Mouse (Mus musculus) forebrain, embryonic 16.5 days (tissue): ENCODE measurements around the gene Gm11236. TPM values are rescaled to one million over a fixed set of nuclear protein-coding genes. Genes with fewer than 3 reads are reported as not detected.
A peak's percentile ranks its signal among the peaks of the same experiment; 100 is the strongest.
"Not testable (repeated sequence)": the region's sequence is repeated elsewhere in the genome, so short reads cannot be mapped to it uniquely, and the experiment has no call there.

ENCODE experiments used
- ATAC-seq: fragments of 200-750 bp; cut with Nextera tagmentation; 2 replicates; pipeline ENCODE4 v1.8.0; 2017; ENCODE audit warnings: mild to moderate bottlenecking, moderate library complexity
- H3K27ac ChIP-seq: fragments of 300-500 bp; sonication (generic); 2 replicates; pipeline ENCODE4 v1.5.1; 2014; ENCODE audit warnings: low read length, control low read depth
- H3K27me3 ChIP-seq: fragments of 300-500 bp; sonication (generic); replicated peaks from 2 replicates; pipeline ENCODE4 v1.6.1; 2014; ENCODE audit warnings: low read length; ENCODE audit not compliant: control insufficient read depth, insufficient read depth
- H3K36me3 ChIP-seq: fragments of 300-500 bp; sonication (generic); 2 replicates; pipeline ENCODE4 v1.6.1; 2014; ENCODE audit not compliant: control insufficient read depth, insufficient read depth
- H3K4me1 ChIP-seq: fragments of 300-500 bp; sonication (generic); replicated peaks from 2 replicates; pipeline ENCODE4 v1.6.1; 2014; ENCODE audit warnings: low read length; ENCODE audit not compliant: control insufficient read depth, insufficient read depth
- H3K4me2 ChIP-seq: fragments of 300-500 bp; sonication (generic); 2 replicates; pipeline ENCODE4 v1.6.1; 2014; ENCODE audit warnings: mild to moderate bottlenecking, low read length, control low read depth
- H3K4me3 ChIP-seq: fragments of 300-500 bp; sonication (generic); replicated peaks from 2 replicates; pipeline ENCODE4 v1.5.1; 2014; ENCODE audit warnings: mild to moderate bottlenecking, low read length, control low read depth
- H3K9ac ChIP-seq: fragments of 300-500 bp; sonication (generic); replicated peaks from 2 replicates; pipeline ENCODE4 v1.6.1; 2014; ENCODE audit warnings: low read depth, low read length, control low read depth
- H3K9me3 ChIP-seq: fragments of 300-500 bp; sonication (generic); 2 replicates; pipeline ENCODE4 v1.6.1; 2016; ENCODE audit warnings: low read length; ENCODE audit not compliant: control insufficient read depth
- WGBS: fragments of 180-500 bp; shearing (Covaris S2); extraction: QIAGEN DNeasy Blood & Tissue Kit; methylation state at CpG from one replicate; pipeline ENCODE4 v1.1.7; 2014; 5-methylcytosine and 5-hydroxymethylcytosine counted together
- polyA plus RNA-seq: library from polyadenylated mRNA; unstranded; fragments of >200 nt; fragmentation: Nextera tagmentation; extraction: Ambion mirVana; gene quantifications from 2 replicates; pipeline ENCODE4 v1.2.1, GENCODE M21; 2015

Gm11236 gene
- polyA plus RNA-seq, result not detected in 2 replicates

DNA sequence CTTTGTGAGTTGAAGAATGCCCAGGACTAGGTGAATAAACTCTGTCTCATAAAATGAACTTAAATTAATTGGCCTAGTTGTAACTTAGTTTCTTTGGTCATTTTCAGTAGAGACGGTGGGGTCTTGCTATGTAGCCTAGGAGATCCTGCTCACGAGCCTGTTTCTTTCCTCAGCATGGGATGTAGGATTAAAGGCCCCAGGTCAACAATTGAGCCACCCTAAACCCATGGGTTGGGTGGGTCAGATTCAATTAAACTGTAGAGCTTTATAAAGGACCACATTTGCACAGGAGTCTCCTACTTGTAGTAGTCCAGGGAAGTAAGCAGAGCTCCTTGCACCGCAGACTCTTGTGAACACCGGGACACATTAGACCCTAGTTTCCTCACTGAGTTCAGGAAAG, at the start of gene Gm11236:
Gm11236 (plus strand) TSS at position 301 of the 400 bp plus-strand sequence.
- not testable (repeated sequence) for H3K4me2 ChIP-seq, H3K9ac ChIP-seq, H3K27me3 ChIP-seq, H3K27ac ChIP-seq, H3K4me3 ChIP-seq, H3K36me3 ChIP-seq, H3K9me3 ChIP-seq, H3K4me1 ChIP-seq, ATAC-seq
- no CpG with 5 or more reads among the region's 4 CpGs for WGBS

DNA sequence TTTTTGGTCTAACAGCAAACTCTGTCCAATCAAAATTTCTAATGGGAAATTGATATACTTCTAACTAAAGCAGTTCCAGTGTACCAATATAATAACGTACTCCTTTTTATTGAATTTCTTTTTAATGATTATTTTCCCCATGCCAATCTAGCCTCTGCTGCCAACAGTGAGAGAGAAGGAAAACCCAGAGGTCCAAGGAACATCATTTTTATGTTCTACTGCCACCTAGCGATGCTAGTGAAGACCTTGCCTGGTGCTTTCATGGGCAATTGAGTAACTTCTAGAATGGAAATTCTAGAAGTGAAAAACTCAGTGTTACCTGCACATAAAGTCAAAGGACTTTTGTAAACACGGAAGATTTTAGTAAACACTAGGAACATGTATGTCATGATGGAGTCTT, 38.7 kb upstream of the Gm11236 start:
- WGBS, result 4% methylated on average over 3 of the region's 3 CpGs
- Histone ChIP-seq H3K36me3 (no peaks in the 10 kb centered on the region), H3K27ac (no peak overlapping the region), H3K27me3 (no peaks in the 10 kb centered on the region), H3K4me3 (no peak overlapping the region), H3K4me2 (no peak overlapping the region), H3K9ac (no peak overlapping the region), H3K4me1 (no peaks in the 10 kb centered on the region), H3K9me3 (no peaks in the 10 kb centered on the region)
- peak; percentile 93 for ATAC-seq

DNA sequence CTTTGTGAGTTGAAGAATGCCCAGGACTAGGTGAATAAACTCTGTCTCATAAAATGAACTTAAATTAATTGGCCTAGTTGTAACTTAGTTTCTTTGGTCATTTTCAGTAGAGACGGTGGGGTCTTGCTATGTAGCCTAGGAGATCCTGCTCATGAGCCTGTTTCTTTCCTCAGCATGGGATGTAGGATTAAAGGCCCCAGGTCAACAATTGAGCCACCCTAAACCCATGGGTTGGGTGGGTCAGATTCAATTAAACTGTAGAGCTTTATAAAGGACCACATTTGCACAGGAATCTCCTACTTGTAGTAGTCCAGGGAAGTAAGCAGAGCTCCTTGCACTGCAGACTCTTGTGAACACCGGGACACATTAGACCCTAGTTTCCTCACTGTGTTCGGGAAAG, 30.3 kb upstream of the Gm11236 start, which contains the start of gene Gm11238:
Gm11238 (plus strand) TSS at position 301 of the 400 bp plus-strand sequence.
- H3K4me1 ChIP-seq, H3K9ac ChIP-seq, H3K27me3 ChIP-seq, H3K36me3 ChIP-seq, H3K9me3 ChIP-seq, ATAC-seq, H3K4me3 ChIP-seq, H3K27ac ChIP-seq, H3K4me2 ChIP-seq: not testable (repeated sequence)
- no CpG with 5 or more reads among the region's 3 CpGs for WGBS

DNA sequence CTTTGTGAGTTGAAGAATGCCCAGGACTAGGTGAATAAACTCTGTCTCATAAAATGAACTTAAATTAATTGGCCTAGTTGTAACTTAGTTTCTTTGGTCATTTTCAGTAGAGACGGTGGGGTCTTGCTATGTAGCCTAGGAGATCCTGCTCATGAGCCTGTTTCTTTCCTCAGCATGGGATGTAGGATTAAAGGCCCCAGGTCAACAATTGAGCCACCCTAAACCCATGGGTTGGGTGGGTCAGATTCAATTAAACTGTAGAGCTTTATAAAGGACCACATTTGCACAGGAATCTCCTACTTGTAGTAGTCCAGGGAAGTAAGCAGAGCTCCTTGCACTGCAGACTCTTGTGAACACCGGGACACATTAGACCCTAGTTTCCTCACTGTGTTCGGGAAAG, 15.2 kb upstream of the Gm11236 start, which contains the start of gene Gm11237:
Gm11237 (plus strand) TSS at position 301 of the 400 bp plus-strand sequence.
- H3K27ac ChIP-seq, H3K4me1 ChIP-seq, H3K36me3 ChIP-seq, H3K9ac ChIP-seq, H3K9me3 ChIP-seq, ATAC-seq, H3K4me2 ChIP-seq, H3K4me3 ChIP-seq, H3K27me3 ChIP-seq: not testable (repeated sequence)
- no CpG with 5 or more reads among the region's 3 CpGs for WGBS

DNA sequence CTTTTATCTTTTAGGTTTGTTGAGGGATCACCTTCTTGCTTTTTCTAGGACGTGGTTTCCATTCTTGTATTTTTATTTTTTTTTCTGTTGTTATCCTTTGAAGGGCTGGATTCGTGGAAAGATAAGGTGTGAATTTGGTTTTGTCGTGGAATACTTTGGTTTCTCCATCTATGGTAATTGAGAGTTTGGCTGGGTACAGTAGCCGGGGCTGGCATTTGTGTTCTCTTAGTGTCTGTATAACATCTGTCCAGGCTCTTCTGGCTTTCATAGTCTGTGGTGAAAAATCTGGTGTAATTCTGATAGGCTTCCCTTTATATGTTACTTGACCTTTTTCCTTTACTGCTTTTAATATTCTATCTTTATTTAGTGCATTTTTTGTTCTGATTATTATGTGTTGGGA, 23.9 kb downstream of the Gm11236 start:
- H3K27ac ChIP-seq, H3K4me1 ChIP-seq, H3K27me3 ChIP-seq, H3K4me2 ChIP-seq, H3K9me3 ChIP-seq, H3K9ac ChIP-seq, H3K4me3 ChIP-seq, ATAC-seq, H3K36me3 ChIP-seq: not testable (repeated sequence)
- 85% methylated on average over 4 of the region's 4 CpGs for WGBS

DNA sequence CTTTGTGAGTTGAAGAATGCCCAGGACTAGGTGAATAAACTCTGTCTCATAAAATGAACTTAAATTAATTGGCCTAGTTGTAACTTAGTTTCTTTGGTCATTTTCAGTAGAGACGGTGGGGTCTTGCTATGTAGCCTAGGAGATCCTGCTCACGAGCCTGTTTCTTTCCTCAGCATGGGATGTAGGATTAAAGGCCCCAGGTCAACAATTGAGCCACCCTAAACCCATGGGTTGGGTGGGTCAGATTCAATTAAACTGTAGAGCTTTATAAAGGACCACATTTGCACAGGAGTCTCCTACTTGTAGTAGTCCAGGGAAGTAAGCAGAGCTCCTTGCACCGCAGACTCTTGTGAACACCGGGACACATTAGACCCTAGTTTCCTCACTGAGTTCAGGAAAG, 30.1 kb downstream of the Gm11236 start, which contains the start of gene Gm11239:
Gm11239 (plus strand) TSS at position 301 of the 400 bp plus-strand sequence.
- H3K9ac ChIP-seq, ATAC-seq, H3K4me1 ChIP-seq, H3K4me3 ChIP-seq, H3K9me3 ChIP-seq, H3K27me3 ChIP-seq, H3K36me3 ChIP-seq, H3K4me2 ChIP-seq, H3K27ac ChIP-seq: not testable (repeated sequence)
- WGBS, result no CpG with 5 or more reads among the region's 4 CpGs

DNA sequence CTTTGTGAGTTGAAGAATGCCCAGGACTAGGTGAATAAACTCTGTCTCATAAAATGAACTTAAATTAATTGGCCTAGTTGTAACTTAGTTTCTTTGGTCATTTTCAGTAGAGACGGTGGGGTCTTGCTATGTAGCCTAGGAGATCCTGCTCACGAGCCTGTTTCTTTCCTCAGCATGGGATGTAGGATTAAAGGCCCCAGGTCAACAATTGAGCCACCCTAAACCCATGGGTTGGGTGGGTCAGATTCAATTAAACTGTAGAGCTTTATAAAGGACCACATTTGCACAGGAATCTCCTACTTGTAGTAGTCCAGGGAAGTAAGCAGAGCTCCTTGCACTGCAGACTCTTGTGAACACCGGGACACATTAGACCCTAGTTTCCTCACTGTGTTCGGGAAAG, 45.3 kb downstream of the Gm11236 start, which contains the start of gene Gm428:
Gm428 (plus strand) TSS at position 301 of the 400 bp plus-strand sequence.
- not testable (repeated sequence) for H3K4me1 ChIP-seq, H3K36me3 ChIP-seq, H3K27ac ChIP-seq, H3K27me3 ChIP-seq, H3K9ac ChIP-seq, ATAC-seq, H3K4me2 ChIP-seq, H3K9me3 ChIP-seq, H3K4me3 ChIP-seq
- no CpG with 5 or more reads among the region's 4 CpGs for WGBS

Other genes with a start within 250 kb of the Gm11236 start
- not detected in 2 replicates for gene Gm11487, start 233.0 kb upstream of the Gm11236 start, polyA plus RNA-seq
- not detected in 2 replicates for gene Gm11238, start 30.2 kb upstream of the Gm11236 start, polyA plus RNA-seq
- not detected in 2 replicates for gene Gm11237, start 15.1 kb upstream of the Gm11236 start, polyA plus RNA-seq
- not detected in 2 replicates for gene Gm11239, start 30.2 kb downstream of the Gm11236 start, polyA plus RNA-seq
- gene Gm428, start 45.4 kb downstream of the Gm11236 start, polyA plus RNA-seq, result not detected in 2 replicates
- gene Rasef, start 152.9 kb downstream of the Gm11236 start, polyA plus RNA-seq, result 0.10 and 0.42 TPM in 2 replicates
- gene Gm11758, start 238.1 kb downstream of the Gm11236 start, polyA plus RNA-seq, result not detected in 2 replicates